Mouse (Mus musculus): ENCODE measurements around the gene Tlcd2.

DNA sequence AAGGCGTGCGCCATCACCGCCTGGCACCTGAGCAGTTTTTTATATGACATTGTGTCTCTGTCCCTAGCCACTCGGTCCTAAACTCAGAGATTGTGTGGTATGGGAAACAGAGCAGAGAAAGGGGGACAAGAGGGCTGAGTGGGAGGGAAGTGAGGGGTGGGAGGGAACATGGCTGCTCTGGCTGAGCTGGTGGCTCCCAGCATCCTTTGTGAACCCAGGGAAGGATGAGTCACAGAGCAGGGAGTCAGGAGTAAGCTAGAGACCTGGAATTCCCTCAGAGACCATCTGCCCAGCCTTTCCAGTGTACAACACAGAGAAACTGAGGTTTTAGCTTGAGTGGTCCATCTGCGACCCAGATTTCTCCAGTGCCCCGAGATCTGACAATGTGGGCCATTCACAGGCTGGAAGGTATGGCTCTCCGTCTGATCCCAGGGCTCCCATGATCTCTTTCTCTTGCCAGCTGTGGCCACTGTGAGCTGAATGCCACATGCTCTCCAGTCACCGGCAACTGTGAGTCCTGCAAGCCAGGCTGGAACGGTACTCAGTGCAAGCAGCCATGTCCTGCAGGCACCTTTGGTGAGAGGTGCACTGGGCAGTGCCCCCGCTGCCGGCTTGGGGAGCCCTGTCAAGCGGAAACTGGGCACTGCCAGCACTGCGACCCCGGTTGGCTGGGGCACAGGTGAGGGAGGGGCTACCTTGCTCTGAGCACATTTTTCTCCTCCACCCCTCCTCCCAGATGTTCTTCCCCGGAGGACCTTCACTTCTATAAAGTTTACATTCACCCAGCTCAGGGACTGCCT lies 58.5 kb downstream of the Tlcd2 start:
- no peak for TF ChIP-seq CTCF (IDR thresholded peaks at IDR 0.05)
- no peak for TF ChIP-seq EP300 (IDR thresholded peaks at IDR 0.05)
